Mouse (Mus musculus) right cerebral cortex, postnatal 10 days (tissue): ENCODE results near the gene Grhpr.
A peak's percentile ranks its signal among the peaks of the same experiment; 100 is the strongest.
"Not testable (repeated sequence)": the region's sequence is repeated elsewhere in the genome, so short reads cannot be mapped to it uniquely, and the experiment has no call there.

Experiments used
- DNase-seq, 2 experiments: peaks; one replicate each; pipeline ENCODE4 v3.0.0; 2021; ENCODE audit warnings: low spot score in 2 of 2

Grhpr gene

DNA sequence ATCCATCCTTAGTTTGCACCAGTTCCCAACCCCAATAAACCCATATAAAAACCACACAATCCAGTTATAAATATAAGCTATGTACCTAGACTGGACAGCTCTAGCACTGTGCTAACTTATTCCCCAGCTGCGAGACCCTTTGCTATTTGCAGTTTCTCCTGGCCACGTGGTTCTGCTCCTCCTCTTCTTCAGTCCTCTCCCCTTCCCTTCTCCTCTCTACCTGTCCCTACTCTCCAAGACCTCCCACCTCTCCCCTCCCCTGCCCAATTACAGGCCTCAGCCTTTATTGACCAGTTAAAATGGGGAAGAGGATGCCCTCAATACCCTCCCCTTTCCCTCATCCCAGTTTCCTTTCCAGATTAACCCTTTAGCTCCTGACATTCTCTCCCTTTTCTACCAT, 32.3 kb downstream of the Grhpr start:
- no peak for DNase-seq

GRCm38 (mm10) chr4:45015615-45016014, 34.4 kb downstream of the Grhpr start:
- peak; percentile 68 to 79 for DNase-seq

DNA sequence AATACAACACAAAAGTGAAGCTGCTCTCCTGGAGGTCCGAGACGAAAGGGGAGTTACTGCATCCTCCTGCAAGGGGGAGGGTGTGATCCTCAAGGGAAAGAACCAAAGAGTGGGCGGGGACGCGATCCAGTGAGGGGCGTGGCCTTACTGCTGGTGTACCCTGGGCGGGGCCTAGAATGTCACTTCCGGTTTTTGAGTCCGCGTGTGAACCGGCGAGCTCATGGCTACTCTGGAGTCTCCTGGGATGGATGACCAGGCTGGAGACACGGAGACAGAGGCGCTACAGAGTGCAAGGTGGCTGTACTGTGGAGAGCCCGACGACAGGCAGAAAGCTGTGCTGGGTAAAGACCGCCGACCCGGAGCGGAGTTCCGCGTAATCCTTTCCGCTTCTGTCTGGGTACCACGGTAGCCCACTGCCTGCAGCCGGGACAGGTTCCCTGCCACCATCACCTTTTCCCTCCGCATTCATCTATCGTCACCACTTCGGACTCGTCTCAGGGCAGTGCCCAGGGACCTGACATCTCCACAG, 37.3 kb downstream of the Grhpr start, which contains the start of gene Polr1e:
Gene Polr1e, plus strand, starts transcription at position 132 of the 529 bp plus-strand sequence.
- peak; percentile 92 to 93 for DNase-seq

DNA sequence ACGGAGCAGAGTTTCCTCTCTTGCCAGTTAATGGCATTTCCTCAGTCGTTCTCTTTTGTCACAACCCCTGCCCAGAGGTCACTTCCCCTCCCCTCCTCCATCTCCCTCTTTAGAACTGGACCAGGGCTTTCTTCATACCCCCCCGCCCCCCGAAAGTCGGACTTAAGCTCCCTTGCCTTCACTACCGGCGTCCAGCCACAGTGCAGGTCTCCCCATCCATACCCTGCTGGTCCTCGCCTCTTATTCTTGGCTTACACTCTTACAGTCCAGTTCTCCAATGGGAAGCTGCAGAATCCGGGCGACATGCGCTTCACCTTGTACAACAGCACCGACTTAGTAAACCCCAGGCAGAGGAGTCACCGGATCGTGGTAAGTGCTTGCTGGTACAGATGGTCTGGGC, 37.8 kb downstream of the Grhpr start:
- no peak for DNase-seq

DNA sequence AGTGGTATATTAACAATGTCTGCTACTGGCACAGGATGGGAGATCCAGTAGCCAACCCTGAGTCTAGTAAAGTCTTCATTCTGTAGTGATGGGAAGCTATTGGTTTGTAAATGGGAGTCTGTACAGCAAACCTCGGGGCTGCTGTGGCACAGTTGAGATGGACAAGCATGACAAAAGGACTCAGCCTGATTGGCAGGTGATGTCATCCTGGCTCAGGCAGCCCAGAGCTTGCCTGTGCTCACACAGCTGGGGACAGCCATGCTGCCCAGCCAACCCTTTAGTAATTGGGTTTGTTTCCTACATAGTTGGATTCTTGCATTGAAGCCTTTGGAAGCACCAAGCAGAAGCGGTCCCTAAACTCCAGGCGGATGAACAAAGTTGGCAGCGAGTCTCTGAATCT, 45.3 kb downstream of the Grhpr start:
- no peak for DNase-seq

DNA sequence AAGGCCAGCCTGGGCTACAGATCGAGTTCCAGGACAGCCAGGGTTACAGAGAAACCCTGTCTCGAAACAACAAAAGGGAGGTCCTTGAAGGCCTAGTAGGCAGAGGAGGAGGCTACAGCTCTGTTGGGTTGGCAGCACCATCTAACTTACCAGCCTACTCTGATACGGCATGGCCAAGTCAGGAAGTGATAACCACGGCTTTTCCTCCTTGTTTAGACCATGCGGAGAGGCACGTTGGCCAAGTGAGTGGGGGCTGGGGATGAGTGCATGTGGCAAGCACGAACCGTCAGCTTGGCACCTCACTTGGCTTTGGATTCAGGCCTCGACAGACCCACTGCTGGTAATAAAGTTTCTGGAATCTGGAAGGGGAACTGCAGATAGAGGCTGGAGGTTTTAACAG, 51.4 kb downstream of the Grhpr start:
- DNase-seq, result no peak

DNA sequence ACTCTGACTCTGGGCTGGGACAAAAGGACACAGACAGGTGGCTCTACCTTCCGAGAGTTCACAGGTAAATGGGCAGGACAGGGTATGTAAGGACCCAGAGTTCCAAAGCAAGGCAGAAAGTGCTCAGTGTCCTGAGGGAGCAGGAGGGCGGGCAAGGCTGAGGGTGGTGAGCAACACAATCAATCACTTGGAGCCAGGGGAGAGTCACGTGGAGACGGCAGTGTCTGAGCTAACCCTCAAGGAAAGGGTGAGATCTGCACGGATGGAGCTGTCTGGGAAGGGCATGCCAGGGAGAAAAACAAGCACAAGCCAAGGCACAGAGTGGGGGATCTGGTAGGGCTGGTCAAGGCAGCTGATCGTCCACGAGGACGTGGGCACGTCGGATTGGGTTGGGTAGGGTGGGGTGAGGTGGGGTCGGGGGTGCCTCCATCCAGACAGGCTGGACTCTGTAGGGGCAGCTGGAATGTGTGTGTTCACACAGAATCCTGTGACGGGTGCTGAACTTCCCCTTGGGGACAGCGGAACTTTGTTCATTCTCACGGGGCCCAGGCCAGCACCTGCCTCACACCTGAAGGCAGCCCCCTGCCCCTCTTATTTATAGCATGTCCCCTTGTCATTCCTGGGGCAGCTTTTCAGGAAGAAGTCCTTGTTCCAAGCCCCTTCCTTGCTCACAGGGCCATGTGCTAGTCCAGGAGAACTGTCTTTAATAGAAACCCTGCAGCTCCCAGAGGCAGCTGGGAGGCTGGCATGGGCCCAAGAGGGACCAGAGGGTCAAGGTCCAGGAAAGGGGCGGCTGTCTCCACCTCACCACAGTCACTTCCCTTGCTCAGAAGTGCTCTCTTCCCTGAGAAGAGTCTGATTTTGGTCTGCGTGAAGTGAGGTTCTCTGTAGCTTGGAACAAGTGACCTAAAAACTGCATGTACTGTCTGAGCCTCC, 53.8 kb downstream of the Grhpr start:
- no peak for DNase-seq

- DNase-seq, result no peak
Observed at GRCm38 (mm10) chr4:45036048-45036447, 54.9 kb downstream of the Grhpr start.

DNA sequence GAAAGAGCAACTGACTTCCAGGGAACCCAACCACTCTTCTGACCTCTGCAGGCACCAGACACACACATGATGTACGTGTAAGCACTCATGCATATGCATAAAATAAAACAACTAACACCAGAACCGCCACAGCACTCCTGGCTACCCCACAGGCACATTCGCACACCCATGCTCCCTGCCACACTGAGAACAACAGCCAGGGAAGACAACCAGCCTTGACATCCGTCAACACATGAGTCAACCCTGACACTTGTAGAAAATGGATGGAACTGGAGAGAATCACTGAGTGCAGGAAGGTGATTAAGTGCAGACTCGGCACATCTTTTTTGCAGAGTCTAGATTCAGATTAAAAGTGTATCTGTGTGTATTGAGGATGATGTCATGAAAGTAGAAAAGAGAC, 55.4 kb downstream of the Grhpr start:
- no peak for DNase-seq

GRCm38 (mm10) chr4:45037455-45038410, 56.5 kb downstream of the Grhpr start:
- no peak for DNase-seq

- not testable (repeated sequence) for DNase-seq
Observed at GRCm38 (mm10) chr4:45038879-45039278, 57.7 kb downstream of the Grhpr start.

DNA sequence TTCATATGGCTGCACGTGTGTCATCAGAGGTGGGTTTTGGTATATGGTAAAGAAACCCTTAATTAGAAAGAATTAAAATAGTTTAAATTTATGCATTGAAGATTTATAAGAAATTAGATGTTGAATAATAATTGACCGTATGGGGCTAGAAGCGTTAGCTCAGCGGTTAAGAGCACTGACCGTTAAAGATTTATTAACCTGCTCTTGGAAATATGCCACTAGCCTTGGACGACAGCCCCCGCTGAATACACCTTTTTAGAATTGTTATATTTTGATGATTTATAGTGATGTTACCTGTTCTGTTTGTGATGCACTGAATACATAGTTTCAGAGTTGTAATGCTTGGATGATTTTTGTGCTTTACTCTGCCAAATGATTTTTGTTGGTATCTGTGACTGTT, 58.4 kb downstream of the Grhpr start:
- DNase-seq, result not testable (repeated sequence)
